Mouse (Mus musculus): ENCODE results near the gene Wdr6. TPM values are rescaled to one million over a fixed set of nuclear protein-coding genes. Genes with fewer than 3 reads are reported as not detected.

The Wdr6 gene
- polyA plus RNA-seq, 1 experiment: 36.0 TPM

GRCm38 (mm10) chr9:108601986-108602385, 23.4 kb upstream of the Wdr6 start:
- WGBS: 75% methylated on average over 4 of the region's 4 CpGs
- H3K36me3 ChIP-seq (ENCODE audit: control insufficient read depth, insufficient read depth, low read length): peaks cover 23% of the 10 kb centered on the region

GRCm38 (mm10) chr9:108600011-108600410, 21.5 kb upstream of the Wdr6 start:
- no peak overlapping the region for H3K27ac ChIP-seq (ENCODE audit: insufficient read depth, low read length)
- TF ChIP-seq CTCF (IDR thresholded peaks at IDR 0.05; ENCODE audit: extremely low read depth, insufficient read depth, insufficient read length, insufficient replicate concordance): no peak
- no peak for TF ChIP-seq POLR2A (IDR thresholded peaks at IDR 0.05; ENCODE audit: low read depth, low read length)
- H3K4me3 ChIP-seq (ENCODE audit: extremely low read depth, insufficient read depth, insufficient read length): no peak overlapping the region
- WGBS: 88% methylated on average over 2 of the region's 2 CpGs
- peaks cover 2% of the 10 kb centered on the region; the same call in 1 of the 2 replicates for H3K27me3 ChIP-seq (ENCODE audit: control insufficient read depth, insufficient read depth, low read length)
- peaks cover 14% of the 10 kb centered on the region for H3K36me3 ChIP-seq (ENCODE audit: control insufficient read depth, insufficient read depth, low read length)
- peaks cover 8% of the 10 kb centered on the region for H3K4me1 ChIP-seq (ENCODE audit: control insufficient read depth, insufficient read depth, insufficient read length)
- DNase-seq (ENCODE audit: low read depth in 1 of 2, low spot score in 2 of 2): no peak

More at GRCm38 (mm10) chr9:108601986-108602385, 23.4 kb upstream of the Wdr6 start:
- no peak for DNase-seq (ENCODE audit: low read depth in 1 of 2, low spot score in 2 of 2)
- Histone ChIP-seq H3K27ac (ENCODE audit: insufficient read depth, low read length) (no peak overlapping the region), H3K27me3 (ENCODE audit: control insufficient read depth, insufficient read depth, low read length) (peaks cover 2% of the 10 kb centered on the region; the same call in 1 of the 2 replicates), H3K4me1 (ENCODE audit: control insufficient read depth, insufficient read depth, insufficient read length) (peaks cover 6% of the 10 kb centered on the region), H3K4me3 (ENCODE audit: extremely low read depth, insufficient read depth, insufficient read length) (no peak overlapping the region)
- TF ChIP-seq CTCF (IDR thresholded peaks at IDR 0.05; ENCODE audit: extremely low read depth, insufficient read depth, insufficient read length, insufficient replicate concordance) (no peak), POLR2A (IDR thresholded peaks at IDR 0.05; ENCODE audit: low read depth, low read length) (no peak)

GRCm38 (mm10) chr9:108599021-108599566, 20.6 kb upstream of the Wdr6 start:
- Histone ChIP-seq H3K4me3 (ENCODE audit: extremely low read depth, insufficient read depth, insufficient read length) (no peak overlapping the region), H3K27me3 (ENCODE audit: control insufficient read depth, insufficient read depth, low read length) (peaks cover 2% of the 10 kb centered on the region; the same call in 1 of the 2 replicates), H3K4me1 (ENCODE audit: control insufficient read depth, insufficient read depth, insufficient read length) (peaks cover 8% of the 10 kb centered on the region), H3K36me3 (ENCODE audit: control insufficient read depth, insufficient read depth, low read length) (peaks cover 8% of the 10 kb centered on the region), H3K27ac (ENCODE audit: insufficient read depth, low read length) (no peak overlapping the region)
- TF ChIP-seq CTCF (IDR thresholded peaks at IDR 0.05; ENCODE audit: extremely low read depth, insufficient read depth, insufficient read length, insufficient replicate concordance) (no peak), POLR2A (IDR thresholded peaks at IDR 0.05; ENCODE audit: low read depth, low read length) (no peak)
- 75% methylated on average over 4 of the region's 4 CpGs for WGBS
- DNase-seq (ENCODE audit: low read depth in 1 of 2, low spot score in 2 of 2): no peak

GRCm38 (mm10) chr9:108596998-108597764, 18.6 kb upstream of the Wdr6 start, which contains the start of gene P4htm:
Gene P4htm (minus strand): TSS chr9:108597667.
- Histone ChIP-seq H3K4me1 (ENCODE audit: control insufficient read depth, insufficient read depth, insufficient read length) (peaks cover 8% of the 10 kb centered on the region), H3K27ac (ENCODE audit: insufficient read depth, low read length) (no peak within 1 kb of the TSS), H3K36me3 (ENCODE audit: control insufficient read depth, insufficient read depth, low read length) (peaks cover 2% of the 10 kb centered on the region; the same call in 1 of the 2 replicates), H3K4me3 (ENCODE audit: extremely low read depth, insufficient read depth, insufficient read length) (peak within 1 kb of the TSS; percentile 81), H3K27me3 (ENCODE audit: control insufficient read depth, insufficient read depth, low read length) (peaks cover 2% of the 10 kb centered on the region; the same call in 1 of the 2 replicates)
- peak in 1 of 2 experiments; percentile 37 for DNase-seq (ENCODE audit: low read depth in 1 of 2, low spot score in 2 of 2)
- 8% methylated on average over 69 of the region's 69 CpGs for WGBS
- TF ChIP-seq POLR2A (IDR thresholded peaks at IDR 0.05; ENCODE audit: low read depth, low read length) (no peak), CTCF (IDR thresholded peaks at IDR 0.05; ENCODE audit: extremely low read depth, insufficient read depth, insufficient read length, insufficient replicate concordance) (no peak)

- Histone ChIP-seq H3K36me3 (ENCODE audit: control insufficient read depth, insufficient read depth, low read length) (no peaks in the 10 kb centered on the region), H3K27me3 (ENCODE audit: control insufficient read depth, insufficient read depth, low read length) (peaks cover 2% of the 10 kb centered on the region; the same call in 1 of the 2 replicates), H3K27ac (ENCODE audit: insufficient read depth, low read length) (no peak overlapping the region), H3K4me3 (ENCODE audit: extremely low read depth, insufficient read depth, insufficient read length) (no peak overlapping the region), H3K4me1 (ENCODE audit: control insufficient read depth, insufficient read depth, insufficient read length) (peaks cover 8% of the 10 kb centered on the region)
- 82% methylated on average over 3 of the region's 3 CpGs for WGBS
- DNase-seq (ENCODE audit: low read depth in 1 of 2, low spot score in 2 of 2): no peak
- TF ChIP-seq CTCF (IDR thresholded peaks at IDR 0.05; ENCODE audit: extremely low read depth, insufficient read depth, insufficient read length, insufficient replicate concordance): no peak
- no peak for TF ChIP-seq POLR2A (IDR thresholded peaks at IDR 0.05; ENCODE audit: low read depth, low read length)
Observed at GRCm38 (mm10) chr9:108594354-108594753, 15.8 kb upstream of the Wdr6 start.

GRCm38 (mm10) chr9:108591462-108591861, 12.9 kb upstream of the Wdr6 start:
- no peaks in the 10 kb centered on the region for H3K27me3 ChIP-seq (ENCODE audit: control insufficient read depth, insufficient read depth, low read length)
- no peaks in the 10 kb centered on the region for H3K4me1 ChIP-seq (ENCODE audit: control insufficient read depth, insufficient read depth, insufficient read length)
- TF ChIP-seq POLR2A (IDR thresholded peaks at IDR 0.05; ENCODE audit: low read depth, low read length): no peak
- TF ChIP-seq CTCF (IDR thresholded peaks at IDR 0.05; ENCODE audit: extremely low read depth, insufficient read depth, insufficient read length, insufficient replicate concordance): no peak
- no peaks in the 10 kb centered on the region for H3K36me3 ChIP-seq (ENCODE audit: control insufficient read depth, insufficient read depth, low read length)
- H3K4me3 ChIP-seq (ENCODE audit: extremely low read depth, insufficient read depth, insufficient read length): no peak overlapping the region
- H3K27ac ChIP-seq (ENCODE audit: insufficient read depth, low read length): no peak overlapping the region
- WGBS: 92% methylated on average over 4 of the region's 4 CpGs
- DNase-seq (ENCODE audit: low read depth in 1 of 2, low spot score in 2 of 2): no peak
